Mouse (Mus musculus) embryonic facial prominence, embryonic 14.5 days (tissue): ENCODE measurements around the gene Ncbp3. TPM values are rescaled to one million over a fixed set of nuclear protein-coding genes. Genes with fewer than 3 reads are reported as not detected.

Experiments
- polyA plus RNA-seq: library from polyadenylated mRNA; unstranded; fragments of >200 nt; fragmentation: Nextera tagmentation; extraction: Ambion mirVana; gene quantifications from 2 replicates; pipeline ENCODE4 v1.2.1, GENCODE M21; 2014

Ncbp3 gene
- polyA plus RNA-seq, 1 experiment from 2014 or later = 9.5 TPM

Other genes with a start within 250 kb of the Ncbp3 start
- gene Atp2a3, start 86.6 kb upstream of the Ncbp3 start, polyA plus RNA-seq = 4.8 and 5.6 TPM in 2 replicates
- gene P2rx1, start 48.7 kb upstream of the Ncbp3 start, polyA plus RNA-seq = 2.3 and 3.0 TPM in 2 replicates
- gene Camkk1, start 28.8 kb upstream of the Ncbp3 start, polyA plus RNA-seq = 6.0 TPM in 2 replicates
- gene Itgae, start 42.8 kb downstream of the Ncbp3 start, polyA plus RNA-seq = 0.20 and 0.21 TPM in 2 replicates
- gene Haspin, start 90.5 kb downstream of the Ncbp3 start, polyA plus RNA-seq = 12.1 and 13.4 TPM in 2 replicates
- 1.8 and 2.6 TPM in 2 replicates for gene P2rx5, start 112.6 kb downstream of the Ncbp3 start, polyA plus RNA-seq
- 107 and 111 TPM in 2 replicates for gene Emc6, start 129.3 kb downstream of the Ncbp3 start, polyA plus RNA-seq
- 188 and 213 TPM in 2 replicates for gene Tax1bp3, start 129.3 kb downstream of the Ncbp3 start, polyA plus RNA-seq
- gene Ctns, start 151.3 kb downstream of the Ncbp3 start, polyA plus RNA-seq = 18.8 and 22.0 TPM in 2 replicates
- gene Shpk, start 151.7 kb downstream of the Ncbp3 start, polyA plus RNA-seq = 1.6 and 2.8 TPM in 2 replicates
- gene Trpv1, start 186.5 kb downstream of the Ncbp3 start, polyA plus RNA-seq = 0.47 and 0.54 TPM in 2 replicates
- 0.26 and 0.28 TPM in 2 replicates for gene Trpv3, start 219.6 kb downstream of the Ncbp3 start, polyA plus RNA-seq